Mouse (Mus musculus) lung, embryonic 15.5 days (tissue): ENCODE data around the gene Sez6l. TPM values are rescaled to one million over a fixed set of nuclear protein-coding genes. Genes with fewer than 3 reads are reported as not detected.

Experiments
- ATAC-seq: fragments of 200-750 bp; cut with Nextera tagmentation; 2 replicates; pipeline ENCODE4 v1.8.0; 2017; ENCODE audit warnings: moderate number of reproducible peaks, borderline replicate concordance; ENCODE audit not compliant: low FRiP score, low TSS enrichment; ENCODE audit errors: extremely low read depth
- H3K27ac ChIP-seq: fragments of 300-500 bp; sonication (generic); 2 replicates; pipeline ENCODE4 v1.5.1; 2015; ENCODE audit warnings: moderate library complexity, mild to moderate bottlenecking, inconsistent platforms
- H3K27me3 ChIP-seq: fragments of 300-500 bp; sonication (generic); 2 replicates; pipeline ENCODE4 v1.6.1; 2015; ENCODE audit warnings: inconsistent platforms
- H3K36me3 ChIP-seq: fragments of 300-500 bp; sonication (generic); 2 replicates; pipeline ENCODE4 v1.6.1; 2015; ENCODE audit warnings: inconsistent platforms
- H3K4me1 ChIP-seq: fragments of 300-500 bp; sonication (generic); 2 replicates; pipeline ENCODE4 v1.6.1; 2015; ENCODE audit warnings: inconsistent platforms
- H3K4me2 ChIP-seq: fragments of 300-500 bp; sonication (generic); 2 replicates; pipeline ENCODE4 v1.6.1; 2015; ENCODE audit warnings: inconsistent platforms, mild to moderate bottlenecking, moderate library complexity
- H3K4me3 ChIP-seq: fragments of 300-500 bp; sonication (generic); 2 replicates; pipeline ENCODE4 v1.5.1; 2015; ENCODE audit warnings: mild to moderate bottlenecking, inconsistent platforms
- H3K9ac ChIP-seq: fragments of 300-500 bp; sonication (generic); 2 replicates; pipeline ENCODE4 v1.6.1; 2015; ENCODE audit warnings: inconsistent platforms
- H3K9me3 ChIP-seq: fragments of 300-500 bp; sonication (generic); 2 replicates; pipeline ENCODE4 v1.6.1; 2016; ENCODE audit warnings: inconsistent platforms
- WGBS: fragments of 180-500 bp; shearing (Covaris S2); methylation state at CpG from one replicate; pipeline ENCODE4 v1.1.7; 2015; 5-methylcytosine and 5-hydroxymethylcytosine counted together
- polyA plus RNA-seq: library from polyadenylated mRNA; unstranded; fragments of >200 nt; fragmentation: Nextera tagmentation; extraction: Ambion mirVana; gene quantifications from 2 replicates; pipeline ENCODE4 v1.2.1, GENCODE M21; 2015

Gene Sez6l
- polyA plus RNA-seq, 1 experiment from 2014 or later, result 0.37 TPM

DNA sequence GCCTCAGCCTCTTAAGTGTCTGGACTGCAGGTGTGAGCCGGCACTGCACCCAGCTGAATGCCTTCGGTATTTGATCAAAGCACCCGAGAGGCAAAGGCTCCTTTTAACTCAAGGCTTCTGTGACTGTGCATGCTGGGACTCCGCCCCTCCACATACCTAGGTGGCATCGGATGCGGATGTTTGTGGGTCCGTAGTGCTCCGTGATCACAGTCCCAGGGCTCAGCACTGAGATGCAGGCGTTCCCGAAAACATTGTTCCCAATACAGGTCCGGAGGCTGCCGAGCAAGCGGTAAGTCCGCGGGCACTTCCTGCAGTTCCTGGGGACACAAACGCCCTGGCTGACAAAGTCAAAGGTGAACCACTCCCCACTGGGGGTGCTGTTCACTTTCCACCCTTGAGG is 186.0 kb downstream of the Sez6l start:
- 46% methylated on average over 16 of the region's 16 CpGs for WGBS
- H3K4me3 ChIP-seq, result no peak overlapping the region
- H3K27me3 ChIP-seq, result peaks cover 38% of the 10 kb centered on the region
- H3K4me2 ChIP-seq, result no peak overlapping the region
- no peaks in the 10 kb centered on the region for H3K9me3 ChIP-seq
- peaks cover 10% of the 10 kb centered on the region; the same call in 1 of the 2 replicates for H3K4me1 ChIP-seq
- no peak overlapping the region for H3K27ac ChIP-seq
- ATAC-seq, result no peak
- H3K36me3 ChIP-seq, result no peaks in the 10 kb centered on the region
- no peak overlapping the region for H3K9ac ChIP-seq

DNA sequence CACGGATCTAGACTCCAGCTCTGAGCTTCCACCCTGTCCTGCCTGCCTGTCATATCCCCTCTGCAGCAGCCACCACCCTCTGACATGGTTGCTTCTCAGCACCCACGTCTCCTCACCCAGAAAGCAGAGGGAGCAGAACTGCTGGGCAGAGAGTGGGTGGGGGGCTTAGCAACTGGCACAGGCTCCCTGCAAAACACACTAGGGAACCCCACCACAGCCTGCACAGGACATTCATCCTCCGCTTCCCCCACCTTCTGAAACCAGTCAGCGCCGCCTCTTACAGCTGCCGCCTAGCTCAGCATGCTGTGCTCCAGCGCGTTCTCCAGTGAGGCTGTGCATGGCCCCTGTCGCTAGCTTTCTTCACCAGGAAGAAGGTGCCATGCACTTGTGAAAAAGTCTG is 187.6 kb downstream of the Sez6l start:
- no peak overlapping the region for H3K27ac ChIP-seq
- WGBS, result 74% methylated on average over 9 of the region's 9 CpGs
- no peak for ATAC-seq
- no peaks in the 10 kb centered on the region for H3K9me3 ChIP-seq
- no peak overlapping the region for H3K4me2 ChIP-seq
- no peaks in the 10 kb centered on the region for H3K36me3 ChIP-seq
- peaks cover 27% of the 10 kb centered on the region for H3K27me3 ChIP-seq
- no peak overlapping the region for H3K4me3 ChIP-seq
- peaks cover 3% of the 10 kb centered on the region; the same call in 1 of the 2 replicates for H3K4me1 ChIP-seq
- no peak overlapping the region for H3K9ac ChIP-seq

DNA sequence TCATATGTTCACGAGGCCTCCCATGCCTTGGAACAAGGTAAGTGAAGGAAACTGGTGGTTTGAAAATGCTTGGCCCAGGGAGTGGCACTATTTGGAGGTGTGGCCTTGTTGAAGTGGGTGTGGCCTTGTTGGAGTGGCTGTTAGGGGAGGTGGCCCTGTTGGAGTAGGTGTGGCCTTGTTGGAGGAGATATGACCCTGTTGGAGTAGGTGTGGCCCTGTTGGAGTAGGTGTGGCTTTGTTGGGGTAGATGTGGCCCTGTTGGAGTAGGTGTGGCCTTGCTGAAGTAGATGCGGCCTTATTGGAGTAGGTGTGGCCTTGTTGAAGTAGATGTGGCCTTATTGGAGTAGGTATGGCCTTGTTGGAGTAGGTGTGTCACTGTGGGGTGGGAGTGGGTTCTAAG is 191.0 kb downstream of the Sez6l start:
- no peak overlapping the region for H3K27ac ChIP-seq
- no peaks in the 10 kb centered on the region for H3K36me3 ChIP-seq
- H3K9ac ChIP-seq, result no peak overlapping the region
- ATAC-seq, result no peak
- 63% methylated on average over 2 of the region's 2 CpGs for WGBS
- H3K4me1 ChIP-seq, result 0 out of 2 replicates have a peak, but pooled peaks cover 3% of the 10 kb centered on the region
- H3K4me2 ChIP-seq, result no peak overlapping the region
- no peak overlapping the region for H3K4me3 ChIP-seq
- no peaks in the 10 kb centered on the region for H3K9me3 ChIP-seq
- H3K27me3 ChIP-seq, result no peaks in the 10 kb centered on the region

DNA sequence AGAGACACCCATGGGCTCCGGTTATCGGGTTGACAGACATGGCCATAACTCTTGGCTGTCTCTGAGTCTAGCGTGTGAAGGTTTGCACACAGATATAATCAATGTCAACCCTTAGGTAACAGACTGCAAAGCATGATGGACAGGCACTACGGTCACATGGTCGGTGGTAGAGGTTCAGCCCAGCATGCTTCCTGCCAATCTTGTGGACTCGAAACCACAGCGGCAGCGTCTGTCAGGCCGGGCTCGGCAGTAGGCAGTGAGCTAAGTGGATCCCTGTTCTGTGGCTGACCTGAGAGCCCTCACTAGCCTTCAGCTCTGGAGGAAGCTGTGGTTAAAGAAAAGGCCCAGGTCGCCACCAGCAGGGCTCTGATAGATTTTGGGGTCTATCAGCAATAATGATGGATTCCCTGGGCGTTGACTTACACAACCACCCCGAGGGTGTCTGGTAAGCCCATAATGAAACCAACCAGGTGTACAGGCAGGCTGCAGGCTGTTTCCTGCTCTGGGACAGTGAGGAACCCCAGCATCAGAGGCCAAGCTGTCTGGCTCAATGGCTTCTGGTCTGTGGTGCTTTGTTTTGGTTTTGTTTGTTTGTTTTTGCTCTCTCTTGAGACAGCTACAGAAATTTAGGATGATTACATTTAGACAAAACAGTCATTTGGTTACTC is 192.0 kb downstream of the Sez6l start:
- H3K27me3 ChIP-seq, result no peaks in the 10 kb centered on the region
- H3K36me3 ChIP-seq, result no peaks in the 10 kb centered on the region
- WGBS, result 83% methylated on average over 13 of the region's 13 CpGs
- no peak overlapping the region for H3K27ac ChIP-seq
- H3K4me3 ChIP-seq, result no peak overlapping the region
- no peak for ATAC-seq
- H3K4me2 ChIP-seq, result no peak overlapping the region
- no peak overlapping the region for H3K9ac ChIP-seq
- H3K4me1 ChIP-seq, result 0 out of 2 replicates have a peak, but pooled peaks cover 3% of the 10 kb centered on the region
- H3K9me3 ChIP-seq, result no peaks in the 10 kb centered on the region

DNA sequence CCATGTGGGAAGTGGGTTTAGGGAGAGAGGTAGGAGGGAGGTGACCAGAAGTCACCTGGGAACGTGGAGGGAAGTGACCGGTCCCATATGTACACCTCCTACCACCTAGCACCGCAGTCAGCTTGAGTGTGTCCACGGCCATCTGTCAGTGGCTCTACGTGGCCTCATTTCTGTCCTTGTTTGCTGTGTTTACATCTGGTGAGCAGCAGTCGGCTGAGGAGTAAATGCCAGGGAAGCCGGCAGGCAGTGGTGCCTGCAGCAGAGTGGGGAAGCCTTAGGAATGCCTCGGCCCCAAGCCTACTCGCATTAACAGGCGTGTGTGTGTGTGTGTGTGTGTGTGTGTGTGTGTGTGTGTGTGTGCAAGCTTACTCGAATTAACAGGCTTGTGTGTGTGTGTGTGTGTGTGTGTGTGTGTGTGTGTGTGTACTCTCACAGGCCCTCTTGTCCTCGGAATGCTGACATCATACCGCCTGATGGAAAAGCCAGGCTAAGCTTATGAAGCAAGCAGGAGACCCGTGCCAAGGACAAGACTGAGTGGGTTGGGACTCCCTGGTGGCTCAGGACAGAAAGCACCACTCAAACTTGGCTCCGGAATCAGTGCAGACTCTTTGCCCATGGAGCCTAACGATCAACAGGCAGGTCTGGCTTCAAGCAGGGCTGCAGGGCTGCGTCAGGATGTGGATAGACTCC is 194.2 kb downstream of the Sez6l start:
- no peak overlapping the region for H3K27ac ChIP-seq
- 0 out of 2 replicates have a peak, but pooled peaks cover 3% of the 10 kb centered on the region for H3K4me1 ChIP-seq
- H3K9me3 ChIP-seq, result no peaks in the 10 kb centered on the region
- no peak overlapping the region for H3K4me2 ChIP-seq
- H3K4me3 ChIP-seq, result no peak overlapping the region
- H3K36me3 ChIP-seq, result peaks cover 6% of the 10 kb centered on the region; the same call in 1 of the 2 replicates
- no peak overlapping the region for H3K9ac ChIP-seq
- ATAC-seq, result peak; percentile 55; the same call in 1 of the 2 replicates
- WGBS, result 41% methylated on average over 16 of the region's 17 CpGs
- H3K27me3 ChIP-seq, result no peaks in the 10 kb centered on the region

DNA sequence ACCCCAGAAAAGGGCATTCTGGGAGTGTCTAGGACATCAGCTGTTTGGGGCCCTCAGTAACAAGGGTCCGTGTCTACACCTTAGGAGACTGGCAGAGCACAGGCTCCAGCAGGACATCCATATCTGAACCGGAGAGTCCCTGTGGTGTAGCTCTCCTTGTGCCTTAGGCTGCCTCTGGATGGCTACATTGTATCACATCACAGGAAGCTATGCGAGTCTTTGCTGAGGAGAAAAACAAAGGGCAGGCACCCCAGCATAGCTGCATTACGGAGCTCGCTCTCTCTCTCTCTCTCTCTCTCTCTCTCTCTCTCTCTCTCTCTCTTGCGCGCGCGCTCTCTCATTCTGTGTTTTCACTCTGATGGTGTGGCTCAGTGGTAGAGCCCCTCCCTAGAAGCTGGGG is 194.9 kb downstream of the Sez6l start:
- no peak for ATAC-seq
- H3K4me2 ChIP-seq, result no peak overlapping the region
- no peaks in the 10 kb centered on the region for H3K27me3 ChIP-seq
- H3K9ac ChIP-seq, result no peak overlapping the region
- no peak overlapping the region for H3K27ac ChIP-seq
- no peak overlapping the region for H3K4me3 ChIP-seq
- WGBS, result 61% methylated on average over 9 of the region's 9 CpGs
- H3K9me3 ChIP-seq, result no peaks in the 10 kb centered on the region
- H3K4me1 ChIP-seq, result 0 out of 2 replicates have a peak, but pooled peaks cover 3% of the 10 kb centered on the region
- H3K36me3 ChIP-seq, result peaks cover 6% of the 10 kb centered on the region; the same call in 1 of the 2 replicates

DNA sequence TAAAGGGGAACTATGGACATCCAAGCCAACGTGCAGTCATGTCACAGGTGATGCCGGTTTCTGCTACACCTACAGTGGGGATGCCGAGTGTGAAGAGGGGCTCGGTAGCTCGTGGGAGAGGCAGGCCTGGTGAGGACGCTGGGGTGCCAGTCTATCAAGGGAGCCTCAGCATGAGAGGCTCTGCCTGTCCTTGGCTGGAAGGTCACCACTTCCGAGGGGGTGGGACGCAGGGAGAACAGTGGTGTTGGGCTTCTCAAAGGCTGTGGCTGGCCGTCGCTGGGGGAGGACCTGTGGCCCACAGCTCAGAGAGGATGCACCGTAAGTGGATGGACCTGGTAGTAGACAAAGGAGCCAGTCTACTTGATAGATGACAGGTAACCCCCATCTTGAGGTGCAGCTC is 195.8 kb downstream of the Sez6l start:
- H3K27me3 ChIP-seq, result no peaks in the 10 kb centered on the region
- no peak overlapping the region for H3K4me3 ChIP-seq
- H3K9ac ChIP-seq, result no peak overlapping the region
- peaks cover 6% of the 10 kb centered on the region; the same call in 1 of the 2 replicates for H3K36me3 ChIP-seq
- no peak for ATAC-seq
- no peak overlapping the region for H3K4me2 ChIP-seq
- no peak overlapping the region for H3K27ac ChIP-seq
- no peaks in the 10 kb centered on the region for H3K9me3 ChIP-seq
- 74% methylated on average over 11 of the region's 11 CpGs for WGBS
- 0 out of 2 replicates have a peak, but pooled peaks cover 3% of the 10 kb centered on the region for H3K4me1 ChIP-seq

DNA sequence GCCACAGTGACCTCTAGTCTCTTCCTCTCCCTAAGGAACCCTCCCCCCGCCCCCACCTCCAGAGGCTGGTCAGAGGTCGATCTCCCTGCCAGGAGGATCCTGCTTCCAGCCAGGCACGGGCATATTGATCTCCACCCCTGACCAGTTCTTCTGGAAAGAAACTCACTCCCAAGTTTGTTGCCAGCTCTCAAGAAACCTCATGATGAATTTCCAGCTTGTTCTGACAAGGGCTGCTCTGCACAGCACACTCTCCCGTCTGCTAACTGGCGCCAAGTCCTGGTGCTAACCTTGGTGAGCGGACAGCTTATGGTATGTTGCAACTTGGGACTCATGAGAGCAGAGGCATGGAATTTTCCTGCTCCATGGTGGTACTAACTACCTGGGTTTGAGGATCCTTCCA is 198.3 kb downstream of the Sez6l start:
- no peak overlapping the region for H3K9ac ChIP-seq
- no peak overlapping the region for H3K27ac ChIP-seq
- peaks cover 16% of the 10 kb centered on the region; the same call in 1 of the 2 replicates for H3K36me3 ChIP-seq
- no peak overlapping the region for H3K4me2 ChIP-seq
- no peak overlapping the region for H3K4me3 ChIP-seq
- ATAC-seq, result no peak
- H3K27me3 ChIP-seq, result no peaks in the 10 kb centered on the region
- no peaks in the 10 kb centered on the region for H3K9me3 ChIP-seq
- 67% methylated on average over 6 of the region's 6 CpGs for WGBS
- H3K4me1 ChIP-seq, result 0 out of 2 replicates have a peak, but pooled peaks cover 3% of the 10 kb centered on the region

DNA sequence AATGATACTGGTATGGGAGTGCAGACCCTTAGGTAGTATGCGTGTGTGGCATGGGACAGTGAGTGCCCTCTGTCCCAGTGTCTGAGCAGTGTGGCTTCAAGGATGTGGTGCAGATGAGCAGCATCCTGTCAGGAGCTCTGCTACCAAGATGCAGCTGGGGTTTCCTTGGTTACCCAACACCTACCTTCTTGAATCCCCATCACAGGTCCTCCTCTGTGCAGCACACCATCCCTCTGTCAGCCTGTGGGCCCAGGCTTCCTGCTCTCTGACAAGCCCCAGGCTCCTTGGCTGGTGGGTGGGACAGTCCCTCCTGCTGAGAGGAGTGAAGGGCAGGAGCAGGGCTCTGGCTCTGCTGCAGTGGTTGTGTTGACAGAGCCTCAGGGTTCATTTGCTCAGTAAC is 199.6 kb downstream of the Sez6l start:
- H3K27ac ChIP-seq, result no peak overlapping the region
- H3K4me3 ChIP-seq, result no peak overlapping the region
- no peaks in the 10 kb centered on the region for H3K27me3 ChIP-seq
- WGBS, result 100% methylated on average over 1 of the region's 1 CpGs
- H3K4me1 ChIP-seq, result no peaks in the 10 kb centered on the region
- no peaks in the 10 kb centered on the region for H3K9me3 ChIP-seq
- H3K36me3 ChIP-seq, result peaks cover 16% of the 10 kb centered on the region; the same call in 1 of the 2 replicates
- ATAC-seq, result no peak
- H3K4me2 ChIP-seq, result no peak overlapping the region
- no peak overlapping the region for H3K9ac ChIP-seq

DNA sequence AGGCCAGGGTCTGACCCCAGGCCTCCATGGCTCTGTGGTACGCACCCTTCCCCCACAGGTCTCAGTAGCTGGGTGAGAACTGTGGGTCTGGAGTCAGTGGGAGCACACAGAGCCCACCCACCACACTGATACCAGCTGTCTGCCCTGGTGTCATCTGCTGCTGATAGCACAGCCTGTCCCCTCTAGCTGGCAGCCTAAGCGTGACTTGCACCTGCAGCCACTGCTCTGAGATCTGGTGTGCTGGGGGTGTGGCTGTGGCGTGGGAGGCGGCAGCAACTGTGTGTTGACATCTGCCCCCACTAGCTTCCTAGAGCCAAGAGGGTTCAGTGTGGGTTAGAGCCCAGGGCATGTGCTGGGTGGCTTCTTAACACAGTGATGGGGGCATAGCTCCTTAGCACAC is 200.9 kb downstream of the Sez6l start:
- no peaks in the 10 kb centered on the region for H3K9me3 ChIP-seq
- no peak overlapping the region for H3K4me3 ChIP-seq
- H3K4me2 ChIP-seq, result no peak overlapping the region
- peaks cover 18% of the 10 kb centered on the region for H3K36me3 ChIP-seq
- H3K27me3 ChIP-seq, result no peaks in the 10 kb centered on the region
- H3K27ac ChIP-seq, result no peak overlapping the region
- no peak for ATAC-seq
- no peak overlapping the region for H3K9ac ChIP-seq
- WGBS, result 84% methylated on average over 4 of the region's 4 CpGs
- no peaks in the 10 kb centered on the region for H3K4me1 ChIP-seq

DNA sequence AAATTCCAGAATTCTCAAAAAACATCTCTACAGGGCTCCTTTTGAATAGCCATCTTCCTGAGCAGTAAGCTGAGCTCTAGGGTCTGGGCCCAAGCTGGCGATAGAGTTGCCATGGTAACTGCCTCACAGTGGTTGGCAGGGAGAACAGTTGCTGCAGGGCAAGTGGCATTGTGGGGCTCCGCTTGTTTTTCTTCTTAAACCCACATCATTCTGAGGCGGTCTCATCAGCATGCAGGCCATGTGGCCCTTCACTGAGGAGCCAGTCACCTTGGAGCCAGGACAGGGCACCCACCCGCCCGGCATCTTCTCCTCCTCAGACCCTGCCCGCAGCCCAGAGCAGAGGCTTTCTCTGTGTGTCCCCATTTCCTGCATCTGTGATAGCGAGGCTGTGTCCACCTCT is 205.1 kb downstream of the Sez6l start:
- no peak for ATAC-seq
- H3K9me3 ChIP-seq, result no peaks in the 10 kb centered on the region
- H3K4me3 ChIP-seq, result no peak overlapping the region
- H3K36me3 ChIP-seq, result peaks cover 27% of the 10 kb centered on the region
- H3K4me2 ChIP-seq, result no peak overlapping the region
- no peaks in the 10 kb centered on the region for H3K4me1 ChIP-seq
- H3K27ac ChIP-seq, result no peak overlapping the region
- no peak overlapping the region for H3K9ac ChIP-seq
- 78% methylated on average over 7 of the region's 7 CpGs for WGBS
- no peaks in the 10 kb centered on the region for H3K27me3 ChIP-seq

DNA sequence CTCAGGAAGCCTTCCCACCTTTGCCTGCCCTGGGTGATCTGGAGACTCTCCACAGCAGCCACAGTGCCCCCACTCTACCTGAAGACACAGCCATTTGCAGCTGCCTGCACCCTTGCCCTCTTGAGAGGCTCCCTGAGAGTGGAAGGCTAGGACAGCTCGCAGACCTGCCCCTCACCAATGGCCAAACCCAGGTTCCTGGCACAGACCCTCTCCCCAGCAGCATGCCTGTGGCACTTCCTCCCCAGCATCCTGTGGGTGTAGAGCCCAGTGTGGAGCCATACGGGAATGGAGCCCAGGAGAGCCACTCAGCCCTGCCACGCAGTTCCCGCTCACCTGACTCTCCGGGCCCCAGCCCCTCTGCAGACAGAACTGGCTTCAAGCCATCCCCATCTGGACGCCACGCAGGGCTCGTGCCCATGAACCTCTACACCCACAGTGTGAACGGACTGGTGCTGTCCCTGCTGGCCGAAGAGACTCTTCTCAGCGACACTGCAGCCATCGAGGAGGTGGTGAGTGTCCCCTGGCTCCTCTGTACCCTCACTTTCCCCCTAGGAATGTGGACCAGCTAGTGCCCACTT is 206.7 kb downstream of the Sez6l start:
- Histone ChIP-seq H3K4me3 (no peak overlapping the region), H3K27ac (no peak overlapping the region), H3K4me1 (no peaks in the 10 kb centered on the region), H3K27me3 (no peaks in the 10 kb centered on the region), H3K9ac (no peak overlapping the region), H3K36me3 (peaks cover 33% of the 10 kb centered on the region), H3K9me3 (no peaks in the 10 kb centered on the region), H3K4me2 (no peak overlapping the region)
- ATAC-seq, result no peak
- WGBS, result 91% methylated on average over 12 of the region's 12 CpGs
